Mouse (Mus musculus): ENCODE results near the gene Vrk2. TPM values are rescaled to one million over a fixed set of nuclear protein-coding genes. Genes with fewer than 3 reads are reported as not detected.

Vrk2 gene
- polyA plus RNA-seq (2015; fragmentation: Nextera tagmentation; extraction: Ambion mirVana): 7.0 and 7.5 TPM in 2 replicates

- Histone ChIP-seq H3K4me3 (replicated peaks; ENCODE audit: low read length) (peak within 1 kb of the TSS; percentile 54), H3K9ac (replicated peaks; ENCODE audit: low read depth, low read length) (peak within 1 kb of the TSS; percentile 75), H3K4me2 (ENCODE audit: low read length) (peak within 1 kb of the TSS; percentile 87), H3K27me3 (replicated peaks; ENCODE audit: control insufficient read depth, insufficient read depth, low read length) (no peaks in the 10 kb centered on the region), H3K36me3 (ENCODE audit: control insufficient read depth, insufficient read depth) (no peaks in the 10 kb centered on the region), H3K9me3 (ENCODE audit: control insufficient read depth, low read length) (no peaks in the 10 kb centered on the region), H3K4me1 (replicated peaks; ENCODE audit: control insufficient read depth, insufficient read depth, low read length) (peaks cover 15% of the 10 kb centered on the region), H3K27ac (ENCODE audit: low read length) (peak within 1 kb of the TSS; percentile 65)
- peak; percentile 97 for ATAC-seq
- WGBS: under 1% methylated on average over 56 of the region's 60 CpGs
Measured at GRCm38 (mm10) chr11:26593061-26594059, at the start of gene Vrk2, which contains the start of gene Gm6899. Vrk2 (minus strand) TSS chr11:26593999. Gm6899 (plus strand) TSS chr11:26593241.

GRCm38 (mm10) chr11:26642141-26642540, 48.3 kb upstream of the Vrk2 start:
- Histone ChIP-seq H3K9ac (replicated peaks; ENCODE audit: low read depth, low read length) (no peak overlapping the region), H3K27me3 (replicated peaks; ENCODE audit: control insufficient read depth, insufficient read depth, low read length) (no peaks in the 10 kb centered on the region), H3K4me1 (replicated peaks; ENCODE audit: control insufficient read depth, insufficient read depth, low read length) (no peaks in the 10 kb centered on the region), H3K9me3 (ENCODE audit: control insufficient read depth, low read length) (no peaks in the 10 kb centered on the region), H3K4me2 (ENCODE audit: low read length) (no peak overlapping the region), H3K27ac (ENCODE audit: low read length) (no peak overlapping the region), H3K4me3 (replicated peaks; ENCODE audit: low read length) (no peak overlapping the region), H3K36me3 (ENCODE audit: control insufficient read depth, insufficient read depth) (no peaks in the 10 kb centered on the region)
- no peak for ATAC-seq
- 100% methylated on average over 1 of the region's 1 CpGs for WGBS

- no peaks in the 10 kb centered on the region for H3K36me3 ChIP-seq (ENCODE audit: control insufficient read depth, insufficient read depth)
- H3K4me2 ChIP-seq (ENCODE audit: low read length): no peak overlapping the region
- H3K9me3 ChIP-seq (ENCODE audit: control insufficient read depth, low read length): no peaks in the 10 kb centered on the region
- no peaks in the 10 kb centered on the region for H3K27me3 ChIP-seq (replicated peaks; ENCODE audit: control insufficient read depth, insufficient read depth, low read length)
- H3K9ac ChIP-seq (replicated peaks; ENCODE audit: low read depth, low read length): no peak overlapping the region
- no peak overlapping the region for H3K27ac ChIP-seq (ENCODE audit: low read length)
- ATAC-seq: no peak
- H3K4me3 ChIP-seq (replicated peaks; ENCODE audit: low read length): no peak overlapping the region
- H3K4me1 ChIP-seq (replicated peaks; ENCODE audit: control insufficient read depth, insufficient read depth, low read length): no peaks in the 10 kb centered on the region
- 73% methylated on average over 8 of the region's 8 CpGs for WGBS
Measured at GRCm38 (mm10) chr11:26640314-26640785, 46.6 kb upstream of the Vrk2 start.

- no peaks in the 10 kb centered on the region for H3K9me3 ChIP-seq (ENCODE audit: control insufficient read depth, low read length)
- no peak for ATAC-seq
- H3K36me3 ChIP-seq (ENCODE audit: control insufficient read depth, insufficient read depth): no peaks in the 10 kb centered on the region
- no peak overlapping the region for H3K4me2 ChIP-seq (ENCODE audit: low read length)
- no peak overlapping the region for H3K27ac ChIP-seq (ENCODE audit: low read length)
- H3K27me3 ChIP-seq (replicated peaks; ENCODE audit: control insufficient read depth, insufficient read depth, low read length): no peaks in the 10 kb centered on the region
- H3K4me1 ChIP-seq (replicated peaks; ENCODE audit: control insufficient read depth, insufficient read depth, low read length): no peaks in the 10 kb centered on the region
- H3K4me3 ChIP-seq (replicated peaks; ENCODE audit: low read length): no peak overlapping the region
- 86% methylated on average over 1 of the region's 1 CpGs for WGBS
- H3K9ac ChIP-seq (replicated peaks; ENCODE audit: low read depth, low read length): no peak overlapping the region
Measured at GRCm38 (mm10) chr11:26636239-26636638, 42.4 kb upstream of the Vrk2 start.

- Histone ChIP-seq H3K4me2 (ENCODE audit: low read length) (no peak overlapping the region), H3K9ac (replicated peaks; ENCODE audit: low read depth, low read length) (no peak overlapping the region), H3K36me3 (ENCODE audit: control insufficient read depth, insufficient read depth) (no peaks in the 10 kb centered on the region), H3K4me1 (replicated peaks; ENCODE audit: control insufficient read depth, insufficient read depth, low read length) (no peaks in the 10 kb centered on the region), H3K27ac (ENCODE audit: low read length) (no peak overlapping the region), H3K4me3 (replicated peaks; ENCODE audit: low read length) (no peak overlapping the region), H3K9me3 (ENCODE audit: control insufficient read depth, low read length) (no peaks in the 10 kb centered on the region), H3K27me3 (replicated peaks; ENCODE audit: control insufficient read depth, insufficient read depth, low read length) (no peaks in the 10 kb centered on the region)
- 85% methylated on average over 5 of the region's 5 CpGs for WGBS
- ATAC-seq: no peak
Measured at GRCm38 (mm10) chr11:26622727-26623126, 28.9 kb upstream of the Vrk2 start.

GRCm38 (mm10) chr11:26618475-26619223, 24.9 kb upstream of the Vrk2 start:
- Histone ChIP-seq H3K4me1 (replicated peaks; ENCODE audit: control insufficient read depth, insufficient read depth, low read length) (no peaks in the 10 kb centered on the region), H3K9ac (replicated peaks; ENCODE audit: low read depth, low read length) (no peak overlapping the region), H3K4me2 (ENCODE audit: low read length) (no peak overlapping the region), H3K36me3 (ENCODE audit: control insufficient read depth, insufficient read depth) (no peaks in the 10 kb centered on the region), H3K4me3 (replicated peaks; ENCODE audit: low read length) (no peak overlapping the region), H3K27me3 (replicated peaks; ENCODE audit: control insufficient read depth, insufficient read depth, low read length) (no peaks in the 10 kb centered on the region), H3K27ac (ENCODE audit: low read length) (no peak overlapping the region), H3K9me3 (ENCODE audit: control insufficient read depth, low read length) (no peaks in the 10 kb centered on the region)
- WGBS: 93% methylated on average over 2 of the region's 2 CpGs
- ATAC-seq: no peak

DNA sequence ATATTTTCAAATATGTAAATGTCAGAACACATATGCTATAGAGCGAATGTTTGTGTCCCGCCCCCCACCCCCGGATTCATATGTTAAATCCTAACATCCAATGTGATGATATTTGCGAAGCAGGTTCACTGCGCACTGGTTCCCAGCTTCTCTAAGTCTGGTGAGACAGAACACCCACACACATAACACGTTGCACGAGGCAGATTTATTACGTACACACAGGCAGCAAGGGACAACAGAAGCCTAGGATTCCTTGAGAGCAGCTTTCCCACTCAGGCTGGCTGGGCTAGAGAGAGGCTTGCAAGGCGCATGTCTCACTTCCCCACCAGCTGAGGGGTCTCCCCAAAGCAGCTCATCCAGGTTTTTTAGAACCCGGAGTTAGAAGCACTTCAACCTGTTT, 15.0 kb upstream of the Vrk2 start:
- H3K9me3 ChIP-seq (ENCODE audit: control insufficient read depth, low read length): no peaks in the 10 kb centered on the region
- no peaks in the 10 kb centered on the region for H3K4me1 ChIP-seq (replicated peaks; ENCODE audit: control insufficient read depth, insufficient read depth, low read length)
- no peaks in the 10 kb centered on the region for H3K27me3 ChIP-seq (replicated peaks; ENCODE audit: control insufficient read depth, insufficient read depth, low read length)
- H3K27ac ChIP-seq (ENCODE audit: low read length): no peak overlapping the region
- WGBS: 60% methylated on average over 10 of the region's 10 CpGs
- no peak overlapping the region for H3K4me3 ChIP-seq (replicated peaks; ENCODE audit: low read length)
- ATAC-seq: peak; percentile 67
- no peak overlapping the region for H3K9ac ChIP-seq (replicated peaks; ENCODE audit: low read depth, low read length)
- H3K36me3 ChIP-seq (ENCODE audit: control insufficient read depth, insufficient read depth): no peaks in the 10 kb centered on the region
- no peak overlapping the region for H3K4me2 ChIP-seq (ENCODE audit: low read length)

GRCm38 (mm10) chr11:26604061-26604655, 10.4 kb upstream of the Vrk2 start:
- no peak overlapping the region for H3K4me2 ChIP-seq (ENCODE audit: low read length)
- H3K9ac ChIP-seq (replicated peaks; ENCODE audit: low read depth, low read length): no peak overlapping the region
- H3K4me1 ChIP-seq (replicated peaks; ENCODE audit: control insufficient read depth, insufficient read depth, low read length): no peaks in the 10 kb centered on the region
- no peak overlapping the region for H3K27ac ChIP-seq (ENCODE audit: low read length)
- no peak for ATAC-seq
- no peaks in the 10 kb centered on the region for H3K27me3 ChIP-seq (replicated peaks; ENCODE audit: control insufficient read depth, insufficient read depth, low read length)
- 88% methylated on average over 1 of the region's 1 CpGs for WGBS
- no peaks in the 10 kb centered on the region for H3K9me3 ChIP-seq (ENCODE audit: control insufficient read depth, low read length)
- H3K4me3 ChIP-seq (replicated peaks; ENCODE audit: low read length): no peak overlapping the region
- H3K36me3 ChIP-seq (ENCODE audit: control insufficient read depth, insufficient read depth): no peaks in the 10 kb centered on the region

Measured in forebrain, embryonic 16.5 days (tissue).